Mouse (Mus musculus) brain, embryonic 14.5 days (tissue): ENCODE results near the gene Ctsz.

Experiments used
- CTCF ChIP-seq: fragments of 200-500 bp; IDR thresholded peaks from 2 replicates; pipeline ENCODE4 v1.5.1; 2012; ENCODE audit warnings: inconsistent platforms, mild to moderate bottlenecking, moderate library complexity, borderline replicate concordance; ENCODE audit not compliant: insufficient read depth, insufficient read length; ENCODE audit errors: extremely low read depth
- POLR2A ChIP-seq: fragments of 200-500 bp; IDR thresholded peaks from 2 replicates; pipeline ENCODE4 v1.6.1; 2012; ENCODE audit warnings: mild to moderate bottlenecking, inconsistent platforms, borderline replicate concordance; ENCODE audit not compliant: poor library complexity, insufficient read depth, insufficient read length, severe bottlenecking; ENCODE audit errors: extremely low read depth

DNA sequence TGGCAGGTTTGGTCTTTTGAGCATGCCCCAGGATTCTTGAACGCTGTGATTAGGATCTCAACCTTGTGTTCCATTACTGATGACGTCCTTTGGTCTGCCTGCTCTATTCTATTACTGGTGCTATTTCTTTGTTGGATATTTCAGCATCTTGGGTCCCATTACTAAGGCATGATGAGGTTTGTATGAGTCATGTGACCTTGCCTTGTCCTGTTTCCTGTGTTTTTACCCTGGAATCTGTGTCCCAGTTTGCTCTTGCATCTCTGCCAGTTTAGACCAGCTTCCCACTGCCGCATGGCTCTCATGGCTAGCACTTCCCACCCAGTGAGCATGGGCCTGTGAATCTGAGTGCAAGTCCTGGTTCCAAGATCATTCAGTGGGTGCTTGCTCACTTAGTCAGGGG lies 46.9 kb downstream of the Ctsz start:
- no peak for TF ChIP-seq CTCF
- no peak for TF ChIP-seq POLR2A
